Mouse (Mus musculus) kidney, embryonic 15.5 days (tissue): ENCODE results near the gene Senp2. TPM values are rescaled to one million over a fixed set of nuclear protein-coding genes. Genes with fewer than 3 reads are reported as not detected.

Experiments
- ATAC-seq: fragments of 200-750 bp; cut with Nextera tagmentation; replicated peaks from 2 replicates; pipeline ENCODE4 v1.8.0; 2017; ENCODE audit warnings: moderate TSS enrichment; ENCODE audit not compliant: low FRiP score
- H3K27ac ChIP-seq: fragments of 300-500 bp; sonication (generic); 2 replicates; pipeline ENCODE4 v1.5.1; 2015; ENCODE audit warnings: mild to moderate bottlenecking, inconsistent platforms
- H3K27me3 ChIP-seq: fragments of 300-500 bp; sonication (generic); 2 replicates; pipeline ENCODE4 v1.6.1; 2015; ENCODE audit warnings: inconsistent platforms
- H3K36me3 ChIP-seq: fragments of 300-500 bp; sonication (generic); 2 replicates; pipeline ENCODE4 v1.6.1; 2015; ENCODE audit warnings: inconsistent platforms
- H3K4me1 ChIP-seq: fragments of 300-500 bp; sonication (generic); 2 replicates; pipeline ENCODE4 v1.6.1; 2015; ENCODE audit warnings: inconsistent platforms
- H3K4me2 ChIP-seq: fragments of 300-500 bp; sonication (generic); 2 replicates; pipeline ENCODE4 v1.6.1; 2015; ENCODE audit warnings: moderate library complexity, mild to moderate bottlenecking, inconsistent platforms
- H3K4me3 ChIP-seq: fragments of 300-500 bp; sonication (generic); replicated peaks from 2 replicates; pipeline ENCODE4 v1.5.1; 2015; ENCODE audit warnings: mild to moderate bottlenecking, inconsistent platforms
- H3K9ac ChIP-seq: fragments of 300-500 bp; sonication (generic); 2 replicates; pipeline ENCODE4 v1.6.1; 2015; ENCODE audit warnings: mild to moderate bottlenecking, inconsistent platforms
- H3K9me3 ChIP-seq: fragments of 300-500 bp; sonication (generic); replicated peaks from 2 replicates; pipeline ENCODE4 v1.6.1; 2016; ENCODE audit warnings: inconsistent platforms
- WGBS: fragments of 180-500 bp; shearing (Covaris S2); methylation state at CpG from one replicate; pipeline ENCODE4 v1.1.7; 2015; ENCODE audit warnings: mixed read lengths; 5-methylcytosine and 5-hydroxymethylcytosine counted together
- polyA plus RNA-seq: library from polyadenylated mRNA; unstranded; fragments of >200 nt; fragmentation: Nextera tagmentation; extraction: Ambion mirVana; gene quantifications from 2 replicates; pipeline ENCODE4 v1.2.1, GENCODE M21; 2015

Senp2 gene
- polyA plus RNA-seq, 1 experiment from 2014 or later: 41.4 TPM

DNA sequence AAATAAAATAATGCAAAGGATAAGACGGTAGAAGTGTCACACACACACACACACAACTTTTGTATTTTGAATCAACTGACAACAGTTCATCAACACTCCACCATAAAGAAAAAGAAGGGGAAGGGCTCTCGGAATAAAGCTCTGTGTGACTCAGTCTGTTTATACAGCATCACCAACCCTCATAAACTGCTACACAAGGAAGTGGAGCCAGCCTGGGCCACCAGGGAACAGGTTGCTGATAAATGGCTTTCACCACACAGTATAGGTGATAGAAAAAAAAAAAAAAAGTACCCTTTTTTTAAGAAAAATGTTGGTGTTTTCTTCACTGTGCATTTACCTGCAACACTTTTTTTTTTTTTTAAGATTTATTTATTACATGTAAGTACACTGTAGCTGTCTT is 17.5 kb upstream of the Senp2 start:
- no peak overlapping the region for H3K27ac ChIP-seq
- H3K4me3 ChIP-seq: no peak overlapping the region
- ATAC-seq: no peak
- H3K36me3 ChIP-seq: no peaks in the 10 kb centered on the region
- peaks cover 6% of the 10 kb centered on the region for H3K4me1 ChIP-seq
- no peak overlapping the region for H3K9ac ChIP-seq
- no peaks in the 10 kb centered on the region; the same call in 1 of the 2 replicates for H3K27me3 ChIP-seq
- no peak overlapping the region for H3K4me2 ChIP-seq
- no peaks in the 10 kb centered on the region for H3K9me3 ChIP-seq
- 86% methylated on average over 2 of the region's 2 CpGs for WGBS

GRCm38 (mm10) chr16:21995304-21995703 is 14.0 kb upstream of the Senp2 start, which contains the start of gene Liph:
Liph (minus strand) TSS chr16:21995663.
- H3K9ac ChIP-seq: 0 out of 2 replicates have a peak within 1 kb of the TSS, but pooled peaks have one; percentile 14
- no peaks in the 10 kb centered on the region for H3K9me3 ChIP-seq
- no peaks in the 10 kb centered on the region for H3K36me3 ChIP-seq
- ATAC-seq: no peak
- peak within 1 kb of the TSS; percentile 58 for H3K4me2 ChIP-seq
- 5% methylated on average over 16 of the region's 16 CpGs for WGBS
- H3K4me3 ChIP-seq: peak within 1 kb of the TSS; percentile 27
- no peak within 1 kb of the TSS for H3K27ac ChIP-seq
- no peaks in the 10 kb centered on the region; the same call in 1 of the 2 replicates for H3K27me3 ChIP-seq
- H3K4me1 ChIP-seq: peaks cover 6% of the 10 kb centered on the region

- Histone ChIP-seq H3K9ac (no peak overlapping the region), H3K9me3 (no peaks in the 10 kb centered on the region), H3K36me3 (no peaks in the 10 kb centered on the region), H3K4me3 (no peak overlapping the region), H3K4me2 (no peak overlapping the region), H3K4me1 (peaks cover 6% of the 10 kb centered on the region), H3K27ac (no peak overlapping the region), H3K27me3 (no peaks in the 10 kb centered on the region; the same call in 1 of the 2 replicates)
- 32% methylated on average over 4 of the region's 4 CpGs for WGBS
- ATAC-seq: no peak
Measured at GRCm38 (mm10) chr16:21996402-21996801, 12.9 kb upstream of the Senp2 start.

- peaks cover 6% of the 10 kb centered on the region for H3K4me1 ChIP-seq
- H3K4me2 ChIP-seq: no peak overlapping the region
- no peak overlapping the region for H3K4me3 ChIP-seq
- WGBS: 43% methylated on average over 5 of the region's 5 CpGs
- H3K27me3 ChIP-seq: no peaks in the 10 kb centered on the region; the same call in 1 of the 2 replicates
- H3K9me3 ChIP-seq: no peaks in the 10 kb centered on the region
- no peak for ATAC-seq
- H3K9ac ChIP-seq: no peak overlapping the region
- no peaks in the 10 kb centered on the region for H3K36me3 ChIP-seq
- no peak overlapping the region for H3K27ac ChIP-seq
Measured at GRCm38 (mm10) chr16:21996881-21997641, 12.2 kb upstream of the Senp2 start.

- no peak overlapping the region for H3K27ac ChIP-seq
- 80% methylated on average over 5 of the region's 5 CpGs for WGBS
- H3K4me3 ChIP-seq: no peak overlapping the region
- ATAC-seq: no peak
- peaks cover 6% of the 10 kb centered on the region for H3K4me1 ChIP-seq
- no peak overlapping the region for H3K9ac ChIP-seq
- no peaks in the 10 kb centered on the region for H3K9me3 ChIP-seq
- H3K36me3 ChIP-seq: no peaks in the 10 kb centered on the region
- H3K27me3 ChIP-seq: no peaks in the 10 kb centered on the region; the same call in 1 of the 2 replicates
- H3K4me2 ChIP-seq: no peak overlapping the region
Measured at GRCm38 (mm10) chr16:21998061-21998460, 11.2 kb upstream of the Senp2 start.

DNA sequence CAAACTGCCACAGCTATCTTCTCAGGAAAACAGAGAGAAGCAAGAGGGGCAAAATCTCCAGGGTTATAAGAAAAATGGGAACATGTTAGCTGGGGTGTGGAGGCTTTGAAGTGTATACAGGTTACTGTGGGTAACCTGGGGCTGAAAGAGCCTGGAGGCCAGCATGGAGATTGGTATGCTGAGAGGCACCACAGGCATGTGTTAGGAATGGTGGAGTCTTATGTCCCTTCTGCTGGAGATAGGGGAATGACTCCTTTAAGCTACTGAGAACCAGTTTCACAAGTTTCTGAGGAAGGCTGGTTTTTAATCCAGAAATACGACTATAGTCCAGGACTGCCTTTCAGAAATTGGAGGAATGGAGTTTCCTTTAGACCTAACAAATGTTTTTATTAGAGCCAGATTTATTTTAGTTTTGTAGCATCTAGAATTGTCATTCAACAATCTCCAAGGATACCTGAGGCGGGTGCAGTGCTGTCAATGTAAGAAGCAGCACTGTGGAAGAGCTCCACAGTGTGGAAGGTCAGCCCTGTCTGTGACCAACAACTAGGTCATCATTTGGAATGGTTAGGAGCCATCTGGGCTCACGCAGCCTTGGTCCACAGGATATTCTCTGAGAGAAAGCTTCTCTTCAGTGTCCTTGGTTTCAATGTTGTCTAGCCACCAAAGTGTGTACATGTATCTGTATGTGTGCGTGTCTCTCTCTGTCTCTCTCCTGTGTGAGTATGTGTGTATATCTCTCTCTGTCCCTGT is 9.2 kb upstream of the Senp2 start:
- Histone ChIP-seq H3K27ac (no peak overlapping the region), H3K27me3 (no peaks in the 10 kb centered on the region; the same call in 1 of the 2 replicates)
- 78% methylated on average over 4 of the region's 4 CpGs for WGBS

DNA sequence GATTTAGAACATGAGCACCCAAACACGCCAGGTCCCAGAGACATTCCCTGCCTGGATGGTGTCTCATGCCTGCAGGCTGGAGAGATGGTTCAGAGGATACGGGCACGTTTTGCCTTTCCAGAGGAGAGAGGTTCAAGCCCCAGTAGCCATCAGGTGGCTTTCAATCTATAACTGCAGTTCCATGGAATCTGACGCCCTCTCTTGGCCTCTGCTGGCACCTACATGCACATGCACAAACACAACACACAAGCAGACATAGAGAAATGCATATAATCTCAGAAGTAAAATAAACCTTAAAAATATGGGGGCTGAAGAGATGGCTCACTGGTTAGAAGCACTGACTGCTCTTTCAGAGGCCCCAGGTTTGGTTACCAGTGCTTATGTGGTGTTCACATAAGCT is 8.1 kb upstream of the Senp2 start:
- H3K9ac ChIP-seq: no peak overlapping the region
- H3K4me1 ChIP-seq: no peaks in the 10 kb centered on the region
- H3K4me3 ChIP-seq: no peak overlapping the region
- no peak overlapping the region for H3K4me2 ChIP-seq
- no peak for ATAC-seq
- no peaks in the 10 kb centered on the region for H3K9me3 ChIP-seq
- 64% methylated on average over 4 of the region's 4 CpGs for WGBS
- no peaks in the 10 kb centered on the region for H3K36me3 ChIP-seq
- H3K27ac ChIP-seq: no peak overlapping the region
- H3K27me3 ChIP-seq: no peaks in the 10 kb centered on the region

More for the DNA sequence above, 9.2 kb upstream of the Senp2 start:
- Histone ChIP-seq H3K9me3 (no peaks in the 10 kb centered on the region), H3K9ac (no peak overlapping the region), H3K4me2 (no peak overlapping the region), H3K4me1 (peaks cover 5% of the 10 kb centered on the region), H3K4me3 (no peak overlapping the region), H3K36me3 (no peaks in the 10 kb centered on the region)
- no peak for ATAC-seq

GRCm38 (mm10) chr16:22001606-22002005 is 7.7 kb upstream of the Senp2 start:
- ATAC-seq: no peak
- Histone ChIP-seq H3K36me3 (no peaks in the 10 kb centered on the region), H3K4me2 (no peak overlapping the region), H3K9me3 (no peaks in the 10 kb centered on the region), H3K27ac (no peak overlapping the region), H3K27me3 (no peaks in the 10 kb centered on the region), H3K4me3 (no peak overlapping the region), H3K9ac (no peak overlapping the region), H3K4me1 (no peaks in the 10 kb centered on the region)
- WGBS: 18% methylated on average over 3 of the region's 3 CpGs

GRCm38 (mm10) chr16:22009596-22009995 is 312 bp downstream of the Senp2 start:
- ATAC-seq: peak; percentile 71
- Histone ChIP-seq H3K27me3 (no peaks in the 10 kb centered on the region), H3K4me1 (peaks cover 17% of the 10 kb centered on the region), H3K27ac (peak overlapping the region; percentile 87), H3K9me3 (no peaks in the 10 kb centered on the region), H3K4me3 (peak overlapping the region; percentile 99), H3K36me3 (peaks cover 13% of the 10 kb centered on the region; the same call in 1 of the 2 replicates), H3K4me2 (peak overlapping the region; percentile 74), H3K9ac (peak overlapping the region; percentile 92)
- WGBS: under 1% methylated on average over 51 of the region's 51 CpGs

DNA sequence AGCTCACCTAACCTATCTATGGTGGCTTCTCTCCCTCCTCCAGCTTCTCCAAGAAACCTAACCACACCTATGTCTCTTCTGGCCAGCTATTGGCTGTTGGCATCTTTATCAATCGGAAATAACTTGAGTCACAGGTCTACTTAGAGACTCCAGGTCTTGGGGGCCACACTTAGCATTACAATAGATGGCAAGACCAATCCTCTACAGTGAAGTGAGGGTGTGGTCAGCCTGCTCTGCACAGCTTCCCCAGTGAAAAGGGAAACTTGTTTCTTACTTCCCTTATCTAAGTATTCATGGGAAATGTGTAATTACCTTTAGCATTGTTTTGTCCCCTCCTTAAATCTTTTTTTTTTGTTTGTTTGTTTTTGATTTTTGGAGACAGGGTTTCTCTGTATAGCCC is 6.3 kb downstream of the Senp2 start:
- 79% methylated on average over 1 of the region's 1 CpGs for WGBS
- no peak for ATAC-seq
- Histone ChIP-seq H3K36me3 (peaks cover 67% of the 10 kb centered on the region), H3K27me3 (no peaks in the 10 kb centered on the region), H3K27ac (no peak overlapping the region), H3K4me1 (peaks cover 8% of the 10 kb centered on the region), H3K9ac (no peak overlapping the region), H3K4me2 (no peak overlapping the region), H3K9me3 (no peaks in the 10 kb centered on the region), H3K4me3 (no peak overlapping the region)

DNA sequence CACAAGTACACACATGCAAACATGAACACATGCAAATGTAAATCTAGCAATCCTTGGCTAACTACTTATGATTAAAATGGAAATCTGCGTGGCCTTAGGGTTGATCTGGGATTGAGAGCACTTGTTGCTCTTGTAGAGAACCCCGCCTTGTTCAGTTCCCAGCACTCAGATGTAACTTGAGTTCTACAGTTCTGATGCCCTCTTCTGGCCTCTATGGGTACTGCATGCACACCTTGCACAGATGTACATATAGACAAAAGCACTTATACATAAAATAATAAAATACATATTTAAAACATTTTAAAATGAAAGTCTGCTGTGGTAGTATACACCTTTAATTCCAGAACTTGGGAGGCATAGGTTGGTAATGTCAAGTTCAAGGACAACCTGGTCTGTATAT is 12.8 kb downstream of the Senp2 start:
- H3K36me3 ChIP-seq: peaks cover 91% of the 10 kb centered on the region
- no peak for ATAC-seq
- H3K27ac ChIP-seq: no peak overlapping the region

GRCm38 (mm10) chr16:22027474-22027873 is 18.2 kb downstream of the Senp2 start:
- H3K36me3 ChIP-seq: peaks cover 95% of the 10 kb centered on the region
- H3K4me3 ChIP-seq: no peak overlapping the region
- no peak overlapping the region for H3K4me2 ChIP-seq
- no peak for ATAC-seq
- 96% methylated on average over 5 of the region's 5 CpGs for WGBS
- no peaks in the 10 kb centered on the region for H3K4me1 ChIP-seq
- no peaks in the 10 kb centered on the region for H3K9me3 ChIP-seq
- no peak overlapping the region for H3K27ac ChIP-seq
- H3K27me3 ChIP-seq: no peaks in the 10 kb centered on the region
- no peak overlapping the region for H3K9ac ChIP-seq

More for the DNA sequence above, 12.8 kb downstream of the Senp2 start:
- no peaks in the 10 kb centered on the region for H3K27me3 ChIP-seq
- H3K4me2 ChIP-seq: no peak overlapping the region
- H3K9ac ChIP-seq: no peak overlapping the region
- peaks cover 4% of the 10 kb centered on the region for H3K9me3 ChIP-seq
- H3K4me3 ChIP-seq: no peak overlapping the region
- WGBS: 95% methylated on average over 2 of the region's 2 CpGs
- no peaks in the 10 kb centered on the region for H3K4me1 ChIP-seq
